Mouse (Mus musculus): ENCODE measurements around the gene Gale.

The Gale gene

GRCm38 (mm10) chr4:136006821-136007220, 43.3 kb downstream of the Gale start:
- in situ Hi-C loops (cut with MboI; ENCODE audit: low sequenced_read_pairs) = no loop called here

GRCm38 (mm10) chr4:136008782-136009447, 45.4 kb downstream of the Gale start:
- in situ Hi-C loops (cut with MboI; ENCODE audit: low sequenced_read_pairs) = no loop called here

DNA sequence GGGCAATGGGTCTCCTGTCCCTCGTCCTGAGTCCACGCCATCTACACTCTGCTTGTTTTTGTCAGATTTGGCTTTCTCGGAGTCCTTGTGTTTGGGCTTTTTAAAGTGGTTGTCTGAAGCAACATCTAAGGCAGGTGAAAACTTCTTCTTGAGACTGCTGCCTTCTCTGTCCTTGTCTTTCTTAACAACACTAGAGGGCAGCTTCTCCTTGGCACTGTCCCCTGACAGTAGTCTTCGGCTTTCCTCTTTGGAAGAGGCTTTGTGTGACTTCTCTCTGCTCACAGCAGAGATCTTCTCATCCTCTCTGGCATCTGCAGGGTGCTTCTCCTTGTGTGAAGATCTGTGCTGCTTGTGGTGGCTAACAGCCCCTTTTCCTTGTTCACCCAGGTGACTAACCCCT, 47.1 kb downstream of the Gale start:
- in situ Hi-C loops (cut with MboI; ENCODE audit: low sequenced_read_pairs) = no loop called here

DNA sequence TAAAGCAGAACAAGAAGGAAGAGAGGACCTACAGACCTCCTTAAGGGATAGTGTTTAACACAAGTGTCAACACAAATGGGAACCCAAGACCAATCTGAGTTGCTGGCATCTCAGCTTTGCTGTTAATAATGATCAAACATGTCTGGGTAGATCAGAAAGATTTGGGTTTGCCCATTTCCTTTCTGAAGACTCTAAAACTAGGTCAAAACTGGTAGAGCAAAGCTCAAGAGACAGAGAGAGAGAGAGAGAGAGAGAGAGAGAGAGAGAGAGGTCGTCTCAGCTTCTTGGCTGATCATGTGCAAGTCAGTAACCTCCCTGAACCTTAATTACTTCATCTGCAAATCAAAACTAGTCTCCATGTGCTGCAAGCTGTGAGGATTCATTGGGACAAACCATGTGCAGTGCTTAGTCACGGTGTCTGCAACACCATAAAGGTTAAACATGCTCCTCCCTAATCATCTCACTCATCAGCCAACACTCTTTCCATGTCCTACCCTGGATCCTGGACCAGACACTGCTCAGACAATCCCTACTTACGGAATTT, 52.6 kb downstream of the Gale start:
- in situ Hi-C loops (cut with MboI; ENCODE audit: low sequenced_read_pairs) = no loop called here

Measured in CH12F3 (cell line).